Mouse (Mus musculus): ENCODE measurements around the gene Adar.

GRCm38 (mm10) chr3:89703596-89703995 lies 11.2 kb upstream of the Adar start:
- TF ChIP-seq CTCF (conservative IDR thresholded peaks at IDR 0.05 in 1 of 2, IDR thresholded peaks at IDR 0.05 in 1 of 2; ENCODE audit: low read depth in 2 of 2, low read length in 2 of 2) (no peak), MAFK (IDR thresholded peaks at IDR 0.05; ENCODE audit: insufficient replicate concordance, low read length) (no peak), NELFE (IDR thresholded peaks at IDR 0.05; ENCODE audit: low read depth, low read length) (no peak), POLR2AphosphoS2 (IDR thresholded peaks at IDR 0.05; ENCODE audit: low read depth, low read length) (no peak), ZMIZ1 (IDR thresholded peaks at IDR 0.05; ENCODE audit: low read depth, low read length) (no peak), USF1 (IDR thresholded peaks at IDR 0.05; ENCODE audit: low read depth, low read length) (no peak), POLR2A (IDR thresholded peaks at IDR 0.05; ENCODE audit: low read depth, low read length) (no peak), JUN (IDR thresholded peaks at IDR 0.05; ENCODE audit: insufficient read depth, low read depth, low read length) (no peak), HCFC1 (IDR thresholded peaks at IDR 0.05; ENCODE audit: low read depth, low read length) (no peak)
